Mouse (Mus musculus): Measurements from ENCODE around the gene Pphln1.

- no peak for TF ChIP-seq ZC3H11A (IDR thresholded peaks at IDR 0.05; ENCODE audit: borderline replicate concordance, low read depth, low read length)
- no peak for TF ChIP-seq CHD2 (IDR thresholded peaks at IDR 0.05; ENCODE audit: low read depth, low read length)
- no peak for TF ChIP-seq ZNF384 (IDR thresholded peaks at IDR 0.05; ENCODE audit: low read depth, low read length)
Observed at GRCm38 (mm10) chr15:93443676-93444075, 45.5 kb downstream of the Pphln1 start.
